Mouse (Mus musculus) small intestine, adult 2 months (tissue): Measurements from ENCODE around the gene Vti1a. TPM values are rescaled to one million over a fixed set of nuclear protein-coding genes. Genes with fewer than 3 reads are reported as not detected.

Experiments used
- H3K27ac ChIP-seq: fragments of 200-500 bp; 2 replicates; pipeline ENCODE4 v1.5.1; 2012; ENCODE audit warnings: low read depth, low read length, control low read depth, inconsistent platforms; ENCODE audit not compliant: insufficient read depth
- H3K27me3 ChIP-seq: fragments of 200-500 bp; 2 replicates; pipeline ENCODE4 v1.6.1; 2012; ENCODE audit warnings: mild to moderate bottlenecking, moderate library complexity, low read length, inconsistent platforms; ENCODE audit not compliant: control insufficient read depth, insufficient read depth
- H3K36me3 ChIP-seq: fragments of 200-500 bp; 2 replicates; pipeline ENCODE4 v1.6.1; 2012; ENCODE audit warnings: mild to moderate bottlenecking, low read length, control low read depth, inconsistent platforms; ENCODE audit not compliant: control insufficient read depth, insufficient read depth
- H3K4me1 ChIP-seq: fragments of 200-500 bp; 2 replicates; pipeline ENCODE4 v1.6.1; 2012; ENCODE audit warnings: low read length, inconsistent platforms, mixed read lengths; ENCODE audit not compliant: control insufficient read depth, insufficient read depth, insufficient read length
- H3K4me3 ChIP-seq: fragments of 200-500 bp; 2 replicates; pipeline ENCODE4 v1.5.1; 2012; ENCODE audit warnings: low read depth, mild to moderate bottlenecking, control low read depth, inconsistent platforms, low read length, moderate library complexity
- CTCF ChIP-seq: fragments of 200-500 bp; IDR thresholded peaks from 2 replicates; pipeline ENCODE4 v1.5.1; 2012; ENCODE audit warnings: low read depth, mild to moderate bottlenecking, control low read depth, inconsistent platforms, low read length, moderate library complexity, mixed read lengths; ENCODE audit not compliant: insufficient replicate concordance, insufficient read length; ENCODE audit errors: extremely low read depth
- POLR2A ChIP-seq: fragments of 200-500 bp; IDR thresholded peaks from 2 replicates; pipeline ENCODE4 v1.6.1; 2012; ENCODE audit warnings: low read depth, mild to moderate bottlenecking, control low read depth, inconsistent platforms, low read length, moderate library complexity
- WGBS: fragments of 180-500 bp; shearing (Covaris S2); methylation state at CpG from one replicate; pipeline ENCODE4 v1.1.7; 2018; 5-methylcytosine and 5-hydroxymethylcytosine counted together
- polyA plus RNA-seq: library from polyadenylated mRNA; depleted of rRNA; stranded (reverse); fragments of >200 nt; gene quantifications from 2 replicates; pipeline ENCODE4 v1.2.3, GENCODE M21; 2012

Gene Vti1a
- polyA plus RNA-seq, 1 experiment, result 8.1 TPM

GRCm38 (mm10) chr19:55564104-55564938 is 248.2 kb downstream of the Vti1a start:
- Histone ChIP-seq H3K36me3 (peaks cover 3% of the 10 kb centered on the region; the same call in 1 of the 2 replicates), H3K27ac (no peak overlapping the region), H3K4me3 (no peak overlapping the region), H3K27me3 (no peaks in the 10 kb centered on the region), H3K4me1 (no peaks in the 10 kb centered on the region)
- no peak for TF ChIP-seq CTCF
- TF ChIP-seq POLR2A, result no peak
- WGBS, result 94% methylated on average over 13 of the region's 13 CpGs

GRCm38 (mm10) chr19:55565111-55565510 is 249.0 kb downstream of the Vti1a start:
- no peaks in the 10 kb centered on the region for H3K4me1 ChIP-seq
- no peaks in the 10 kb centered on the region for H3K27me3 ChIP-seq
- H3K27ac ChIP-seq, result no peak overlapping the region
- no peak for TF ChIP-seq CTCF
- no peak for TF ChIP-seq POLR2A
- H3K36me3 ChIP-seq, result peaks cover 3% of the 10 kb centered on the region; the same call in 1 of the 2 replicates
- 94% methylated on average over 11 of the region's 11 CpGs for WGBS
- no peak overlapping the region for H3K4me3 ChIP-seq

GRCm38 (mm10) chr19:55565523-55566369 is 249.7 kb downstream of the Vti1a start:
- Histone ChIP-seq H3K4me3 (no peak overlapping the region), H3K36me3 (peaks cover 1% of the 10 kb centered on the region; the same call in 1 of the 2 replicates), H3K27me3 (no peaks in the 10 kb centered on the region), H3K4me1 (no peaks in the 10 kb centered on the region), H3K27ac (no peak overlapping the region)
- TF ChIP-seq CTCF (no peak), POLR2A (no peak)
- 30% methylated on average over 6 of the region's 6 CpGs for WGBS

- 80% methylated on average over 7 of the region's 7 CpGs for WGBS
- TF ChIP-seq POLR2A (no peak), CTCF (no peak)
- peaks cover 1% of the 10 kb centered on the region; the same call in 1 of the 2 replicates for H3K36me3 ChIP-seq
Observed at GRCm38 (mm10) chr19:55569114-55569513, 253.0 kb downstream of the Vti1a start.

GRCm38 (mm10) chr19:55569894-55570293 is 253.8 kb downstream of the Vti1a start:
- Histone ChIP-seq H3K36me3 (peaks cover 1% of the 10 kb centered on the region; the same call in 1 of the 2 replicates), H3K4me3 (no peak overlapping the region), H3K27ac (no peak overlapping the region), H3K27me3 (no peaks in the 10 kb centered on the region), H3K4me1 (no peaks in the 10 kb centered on the region)
- 83% methylated on average over 12 of the region's 12 CpGs for WGBS
- no peak for TF ChIP-seq CTCF
- TF ChIP-seq POLR2A, result no peak

More at GRCm38 (mm10) chr19:55569114-55569513, 253.0 kb downstream of the Vti1a start:
- Histone ChIP-seq H3K4me3 (no peak overlapping the region), H3K27me3 (no peaks in the 10 kb centered on the region), H3K27ac (no peak overlapping the region), H3K4me1 (no peaks in the 10 kb centered on the region)

- 83% methylated on average over 9 of the region's 9 CpGs for WGBS
- Histone ChIP-seq H3K27me3 (no peaks in the 10 kb centered on the region), H3K4me1 (no peaks in the 10 kb centered on the region), H3K27ac (no peak overlapping the region), H3K4me3 (no peak overlapping the region), H3K36me3 (peaks cover 1% of the 10 kb centered on the region; the same call in 1 of the 2 replicates)
- TF ChIP-seq CTCF (no peak), POLR2A (no peak)
Observed at GRCm38 (mm10) chr19:55570520-55571296, 254.6 kb downstream of the Vti1a start.

- Histone ChIP-seq H3K27ac (no peak overlapping the region), H3K4me3 (no peak overlapping the region), H3K4me1 (no peaks in the 10 kb centered on the region), H3K27me3 (no peaks in the 10 kb centered on the region), H3K36me3 (peaks cover 1% of the 10 kb centered on the region; the same call in 1 of the 2 replicates)
- TF ChIP-seq POLR2A, result no peak
- TF ChIP-seq CTCF, result no peak
- 91% methylated on average over 8 of the region's 8 CpGs for WGBS
Observed at GRCm38 (mm10) chr19:55571486-55571885, 255.4 kb downstream of the Vti1a start.
